Mouse (Mus musculus) heart, adult 8-10 months (tissue): ENCODE data around the gene Sod2. TPM values are rescaled to one million over a fixed set of nuclear protein-coding genes. Genes with fewer than 3 reads are reported as not detected.
"Not testable (repeated sequence)": the region's sequence is repeated elsewhere in the genome, so short reads cannot be mapped to it uniquely, and the experiment has no call there.

Experiments used
- DNase-seq: peaks from one replicate; pipeline ENCODE4 v3.0.0; 2022; ENCODE audit warnings: low spot score
- total RNA-seq, 4 experiments: library from RNA; stranded (reverse); gene quantifications; 2 replicates each; pipeline ENCODE4 v1.2.4; 2022

Gene Sod2
- total RNA-seq, result 1,000 to 10,000 TPM; 1,030 to 1,116 (median 1,059) TPM

DNA sequence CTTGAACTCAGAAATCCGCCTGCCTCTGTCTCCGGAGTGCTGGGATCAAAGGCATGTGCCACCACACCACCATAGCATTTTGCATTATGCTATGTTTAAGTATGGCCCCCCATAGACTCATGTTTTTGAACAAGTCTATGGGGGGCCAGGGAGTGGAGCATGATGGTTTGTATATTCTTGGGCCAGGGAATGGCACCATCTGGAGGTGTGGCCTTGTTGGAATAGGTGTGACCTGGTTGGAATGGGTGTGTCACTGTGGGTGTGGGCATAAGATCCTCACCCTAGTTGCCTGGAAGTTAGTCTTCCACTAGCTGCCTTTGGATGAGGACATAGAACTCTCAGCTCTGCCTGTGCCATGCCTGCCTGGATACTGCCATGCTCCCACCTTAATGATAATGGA, at the start of gene Sod2:
TSS of gene Sod2 (plus strand) at position 301 of the 400 bp plus-strand sequence.
- not testable (repeated sequence) for DNase-seq

DNA sequence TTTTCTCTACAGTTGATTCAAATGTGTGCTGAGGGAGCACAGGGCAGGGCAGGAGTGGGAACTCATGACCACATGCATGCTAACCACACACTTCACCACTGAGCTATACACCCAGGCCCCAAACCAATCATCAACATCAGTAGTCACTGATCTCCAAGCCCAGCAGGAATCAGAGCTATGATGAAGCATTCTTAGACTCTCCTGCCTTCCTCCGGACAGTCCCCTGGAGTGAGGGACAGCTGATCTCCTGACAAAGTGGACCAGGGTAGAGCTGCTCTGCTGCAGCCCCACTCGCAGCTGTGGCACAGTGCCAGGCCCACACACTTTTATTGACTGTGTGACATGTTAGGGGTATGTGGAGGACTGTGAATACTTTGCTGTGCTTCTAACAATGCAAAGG, 47.3 kb upstream of the Sod2 start:
- not testable (repeated sequence) for DNase-seq

DNA sequence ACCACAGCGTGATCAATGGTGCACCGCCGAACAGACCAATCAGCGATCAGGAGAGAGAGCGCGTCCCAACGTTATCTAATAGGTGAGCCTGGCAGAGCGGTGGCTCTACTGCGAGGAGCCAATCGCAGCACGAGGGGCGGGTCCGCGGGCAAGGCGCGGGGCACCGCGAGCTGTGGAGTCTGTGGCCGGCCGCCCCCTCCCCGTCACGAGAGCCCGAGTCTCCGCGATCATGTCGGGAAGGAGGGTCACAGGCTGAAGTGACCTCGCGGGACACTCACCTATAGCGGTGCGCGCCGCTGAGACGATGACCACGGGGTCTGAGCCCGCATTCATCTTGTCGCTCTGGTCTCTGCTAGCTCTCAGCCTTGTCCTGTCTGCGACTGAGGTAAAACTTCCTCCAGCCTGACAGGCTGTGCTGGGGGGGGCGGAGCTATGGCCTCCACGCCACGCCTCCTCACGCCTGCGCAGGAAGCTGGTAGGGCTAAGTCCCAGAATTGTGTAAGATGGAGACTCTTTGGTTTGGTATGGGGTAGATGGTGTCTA, 46.2 kb upstream of the Sod2 start, which contains the start of gene Acat2:
TSS of gene Acat2 (minus strand) at position 417 of the 543 bp plus-strand sequence.
- peak; percentile 92 for DNase-seq

DNA sequence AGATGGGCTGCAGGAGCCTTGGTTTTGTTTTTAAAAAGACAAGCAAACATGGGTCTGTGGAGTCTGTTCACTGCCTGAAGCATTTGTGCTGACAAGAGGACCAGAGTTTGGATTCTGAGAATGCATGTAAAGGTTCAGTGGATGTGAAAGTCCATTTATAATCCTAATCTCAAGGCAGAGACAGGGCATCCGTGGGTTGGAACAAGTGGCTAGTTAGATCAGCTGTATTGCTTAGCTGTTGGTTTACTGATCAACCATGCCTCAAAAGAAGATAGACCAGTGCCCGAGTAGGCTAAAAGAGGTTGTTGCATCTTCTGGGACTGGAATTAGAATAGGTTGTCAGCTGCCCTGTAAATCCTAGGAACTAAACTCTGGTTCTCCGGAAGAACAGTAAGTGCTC, 43.2 kb upstream of the Sod2 start:
- DNase-seq, result no peak

DNA sequence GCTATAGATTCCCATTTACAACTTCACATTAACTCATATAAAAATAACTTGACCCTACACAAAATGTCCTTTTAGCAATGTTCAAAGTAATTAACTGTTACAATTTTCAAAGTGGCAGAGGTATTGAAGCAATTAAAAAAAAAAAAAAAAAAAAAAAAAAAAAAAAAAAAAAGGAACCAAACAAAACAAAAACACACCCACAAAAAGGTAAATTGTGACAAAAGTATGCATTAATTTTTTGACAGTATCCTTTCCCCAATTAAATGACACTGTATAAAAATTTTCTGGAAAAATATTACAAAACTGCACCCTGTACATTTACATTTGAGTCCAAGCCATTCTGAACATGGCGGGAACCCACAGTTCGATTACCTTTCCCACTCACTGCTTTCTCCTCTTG, 39.5 kb upstream of the Sod2 start:
- DNase-seq, result no peak

DNA sequence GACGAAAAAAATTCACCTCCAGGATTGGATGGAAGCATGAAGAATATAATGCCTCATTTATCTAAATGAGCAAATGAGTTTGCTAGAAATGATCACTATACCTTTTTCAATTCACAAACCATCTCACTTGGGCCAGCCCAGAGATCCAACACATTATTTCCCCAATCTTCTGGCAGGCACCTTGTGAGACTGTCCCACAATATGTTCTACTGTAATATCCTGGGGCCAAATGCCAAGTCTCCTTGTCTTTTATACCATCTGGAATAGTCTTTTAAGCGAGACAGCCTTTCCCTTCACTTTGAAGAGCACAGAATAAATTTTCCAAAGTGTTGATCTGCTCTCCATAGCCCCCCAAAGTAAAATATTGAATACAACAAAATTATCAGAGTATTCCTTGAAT, 32.8 kb upstream of the Sod2 start:
- DNase-seq, result no peak

DNA sequence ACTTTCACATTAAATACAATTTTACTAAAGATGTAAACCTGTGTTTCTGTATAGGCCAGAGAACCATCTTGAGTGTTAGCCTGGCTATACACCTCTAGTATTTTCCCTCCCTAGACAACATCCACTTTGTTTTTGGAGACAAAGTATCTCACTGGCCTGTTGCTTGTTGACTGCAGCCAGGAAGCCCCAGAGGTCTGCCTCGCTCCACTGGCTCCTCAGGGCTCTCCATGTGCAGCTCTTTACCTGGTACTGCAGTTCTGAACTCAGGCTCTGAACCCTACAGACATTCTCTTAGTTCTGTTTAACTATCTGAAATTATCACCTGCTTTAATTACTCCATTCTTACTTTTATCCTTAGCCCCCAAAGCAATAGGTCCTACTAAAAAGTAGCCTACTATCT, 28.1 kb upstream of the Sod2 start:
- no peak for DNase-seq

DNA sequence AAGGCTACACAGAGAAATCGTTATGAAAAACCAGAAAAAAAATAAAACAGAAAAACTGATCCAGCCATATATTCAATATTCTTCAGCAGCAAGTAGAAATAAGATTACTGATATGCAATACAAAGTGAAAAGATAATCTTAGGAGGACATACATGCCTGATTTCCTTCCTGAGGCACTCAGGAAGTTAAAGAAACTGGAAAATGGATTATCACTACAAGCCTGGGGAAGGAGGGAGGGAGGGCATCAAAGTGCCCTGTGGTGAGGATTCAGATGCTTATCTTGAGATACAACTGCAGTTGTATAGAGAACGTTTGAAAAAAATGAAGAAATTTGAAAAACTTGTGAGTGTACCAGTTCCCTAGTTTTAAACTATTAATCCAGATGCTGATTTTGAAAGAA, 22.7 kb upstream of the Sod2 start:
- DNase-seq, result no peak

DNA sequence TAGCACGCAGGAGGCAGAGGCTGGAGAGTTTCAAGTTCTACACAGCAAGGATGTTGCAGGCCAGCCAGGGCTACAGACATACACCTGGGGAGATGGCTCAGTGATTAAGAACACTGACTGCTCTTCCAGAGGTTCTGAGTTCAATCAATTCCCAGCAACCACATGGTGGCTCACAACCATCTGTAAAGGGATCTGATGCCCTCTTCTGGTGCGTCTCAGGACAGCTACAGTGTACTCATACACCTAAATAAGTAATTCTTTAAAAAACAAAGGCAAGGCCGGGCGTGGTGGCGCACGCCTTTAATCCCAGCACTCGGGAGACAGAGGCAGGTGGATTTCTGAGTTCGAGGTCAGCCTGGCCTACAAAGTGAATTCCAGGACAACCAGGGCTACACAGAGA, 18.6 kb upstream of the Sod2 start:
- DNase-seq, result not testable (repeated sequence)

DNA sequence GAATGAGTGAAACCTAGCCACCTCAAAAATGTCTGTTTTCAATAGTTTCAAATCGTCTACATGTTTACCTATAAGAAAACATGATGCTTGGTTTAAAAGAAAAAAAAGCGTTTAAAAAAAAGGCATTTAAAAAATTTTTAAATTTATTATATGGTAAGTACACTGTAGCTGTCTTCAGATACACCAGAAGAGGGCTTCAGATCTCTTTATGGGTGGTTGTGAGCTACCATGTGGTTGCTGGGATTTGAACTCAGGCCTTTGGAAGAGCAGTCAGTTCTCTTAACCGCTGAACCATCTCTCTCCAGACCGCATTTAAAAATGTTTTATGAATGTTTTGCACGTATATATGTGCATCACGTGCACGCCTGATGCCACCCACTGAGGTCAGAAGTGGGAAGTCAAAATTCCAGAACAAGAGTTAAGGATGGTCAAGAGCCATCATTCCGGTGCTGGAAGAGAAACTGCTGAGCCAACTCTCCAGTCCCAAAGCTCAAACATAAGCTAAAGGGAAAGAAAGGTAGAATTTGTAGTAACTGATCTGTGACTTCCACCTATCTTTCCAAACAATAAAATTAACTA, 16.0 kb upstream of the Sod2 start:
- DNase-seq, result no peak

DNA sequence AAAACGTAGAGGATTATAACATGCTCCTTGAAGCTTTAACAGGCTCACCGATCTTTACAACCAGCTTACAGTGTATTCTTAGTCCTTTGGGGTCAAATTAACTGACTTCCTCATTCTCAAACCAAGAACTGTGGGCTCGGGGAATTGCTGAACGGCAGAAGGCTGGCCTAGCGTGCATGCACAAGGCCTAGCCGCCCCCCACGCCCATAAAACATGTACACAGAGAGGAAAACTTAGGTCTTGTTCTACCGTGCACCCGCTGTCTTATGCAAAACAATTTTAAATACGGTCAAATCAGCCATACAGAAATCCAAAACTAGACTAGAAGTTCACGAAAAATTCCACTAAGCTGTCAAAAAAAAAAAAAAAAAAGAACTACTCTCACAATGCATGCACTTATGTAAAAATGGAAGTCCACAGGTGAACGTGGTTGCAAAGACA, 15.4 kb upstream of the Sod2 start:
- no peak for DNase-seq

DNA sequence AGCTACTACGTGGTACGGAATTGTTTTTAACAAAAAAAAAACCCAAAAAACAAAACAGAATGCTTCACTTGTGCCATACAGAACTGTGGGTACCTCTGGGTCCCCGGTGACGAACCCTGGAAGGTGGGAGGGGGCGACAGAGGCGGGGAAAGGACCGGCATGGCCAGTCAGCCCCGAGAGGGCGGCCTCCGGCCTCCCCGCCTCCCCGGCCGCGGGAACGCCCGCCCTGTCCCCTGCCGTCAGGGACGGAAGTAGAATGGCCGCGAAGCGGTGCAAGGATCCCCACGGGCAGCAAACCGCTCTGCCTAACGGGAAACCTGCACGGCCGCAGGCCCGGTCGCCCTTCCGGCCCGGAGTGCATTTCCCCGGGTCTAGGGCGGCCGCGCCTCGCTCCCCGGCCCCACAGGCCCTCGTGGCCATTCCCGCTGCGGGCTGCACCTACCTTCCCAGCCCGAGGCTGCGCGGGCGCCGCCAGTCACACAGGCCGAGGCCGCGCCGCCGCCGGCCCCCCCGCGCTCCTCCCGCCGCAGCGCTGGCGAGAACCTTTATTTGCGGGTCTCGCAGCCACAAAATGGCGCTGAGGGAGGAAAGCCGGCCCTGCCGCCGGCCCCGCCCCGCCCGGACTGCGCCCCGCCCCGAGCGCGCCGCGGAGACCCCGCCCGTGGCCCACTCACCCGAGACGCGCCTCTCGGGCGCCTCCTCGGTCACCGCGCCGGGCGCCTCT, 14.8 kb upstream of the Sod2 start:
- peak; percentile 81 for DNase-seq

DNA sequence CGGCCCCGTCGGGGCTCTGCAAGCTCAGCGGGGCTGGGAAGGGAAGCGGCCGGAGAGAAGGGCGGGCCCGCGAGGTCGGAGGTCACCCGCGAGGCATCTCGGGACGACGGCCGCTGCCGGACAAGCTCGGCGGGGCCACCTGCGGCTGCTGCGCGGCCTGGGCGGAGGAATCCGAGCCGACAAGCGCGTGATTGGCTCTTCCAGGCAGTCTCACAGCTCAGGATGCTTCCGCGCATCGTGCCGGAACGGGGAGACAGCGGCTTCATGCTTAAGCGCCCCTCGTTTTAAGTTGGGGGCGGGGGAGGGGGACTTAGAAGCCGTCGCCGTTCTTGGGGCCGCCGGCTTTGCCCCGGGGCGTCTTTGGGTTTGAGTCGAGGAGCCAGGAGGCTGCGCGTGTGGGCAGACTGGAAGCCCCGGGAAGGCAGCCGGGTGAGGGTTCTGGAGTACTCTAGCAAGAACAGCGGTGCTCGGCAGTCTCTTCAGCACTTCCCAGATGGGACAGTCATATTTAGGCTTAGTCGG, 14.1 kb upstream of the Sod2 start:
- peak; percentile 93 for DNase-seq

DNA sequence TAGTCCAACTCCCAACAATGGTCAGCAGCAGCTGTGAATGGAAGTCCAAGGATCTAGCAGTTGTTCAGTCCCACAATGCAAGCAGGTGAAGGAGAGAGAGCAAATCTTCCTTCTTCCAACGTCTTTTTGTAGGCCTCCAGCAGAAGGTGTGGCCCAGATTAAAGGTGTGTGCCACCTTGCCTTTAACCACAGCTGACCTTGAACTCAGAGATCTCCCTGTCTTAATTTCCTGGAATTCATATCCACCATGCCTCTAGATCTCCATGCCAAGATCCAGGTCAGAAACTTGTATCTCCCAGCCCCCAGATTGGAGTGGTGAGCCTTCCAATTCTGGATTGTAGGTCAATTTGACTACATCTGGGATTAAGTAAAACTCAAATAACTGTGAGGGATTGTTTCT, 12.6 kb upstream of the Sod2 start, which contains the start of gene Wtap:
TSS of gene Wtap (minus strand) at position 101 of the 400 bp plus-strand sequence.
- DNase-seq, result no peak

DNA sequence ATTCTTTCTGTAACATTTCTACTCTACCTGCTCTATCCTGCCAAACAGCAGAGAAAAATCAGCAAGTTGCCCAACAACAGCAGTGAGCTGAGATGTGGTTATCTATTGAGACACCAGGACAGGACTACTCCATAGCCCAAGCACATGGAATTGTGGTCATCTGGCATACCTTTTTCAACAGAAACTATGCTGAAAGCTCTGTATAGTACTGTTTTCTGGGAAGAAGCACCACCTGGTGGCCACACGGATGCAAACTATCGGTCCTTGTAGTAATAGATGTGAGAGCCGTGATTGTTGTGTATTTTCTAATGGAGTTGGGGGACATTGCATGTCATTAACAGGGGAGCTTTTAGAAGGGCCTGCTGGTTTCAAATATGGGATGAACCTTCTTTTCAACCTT, 10.3 kb upstream of the Sod2 start:
- DNase-seq, result no peak

DNA sequence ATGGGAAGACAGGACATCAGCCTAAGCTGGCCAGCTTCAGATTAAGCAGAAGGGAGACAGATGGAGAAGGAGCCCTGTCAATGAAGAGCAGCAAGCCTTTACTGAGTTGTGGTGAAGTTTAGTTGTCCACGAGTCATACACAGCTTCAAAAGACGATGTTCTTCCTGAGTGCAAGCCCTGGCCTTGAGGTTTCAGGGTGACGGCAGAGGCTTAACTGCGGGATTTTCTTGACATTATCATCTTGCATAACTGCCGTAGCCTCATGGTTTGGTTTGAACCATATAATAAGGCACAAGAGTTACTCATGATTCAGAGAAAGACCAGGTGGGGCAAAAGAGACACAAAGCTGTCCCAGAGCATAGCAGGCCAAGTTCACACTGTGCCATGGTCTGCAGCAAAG, 8.8 kb upstream of the Sod2 start:
- no peak for DNase-seq

DNA sequence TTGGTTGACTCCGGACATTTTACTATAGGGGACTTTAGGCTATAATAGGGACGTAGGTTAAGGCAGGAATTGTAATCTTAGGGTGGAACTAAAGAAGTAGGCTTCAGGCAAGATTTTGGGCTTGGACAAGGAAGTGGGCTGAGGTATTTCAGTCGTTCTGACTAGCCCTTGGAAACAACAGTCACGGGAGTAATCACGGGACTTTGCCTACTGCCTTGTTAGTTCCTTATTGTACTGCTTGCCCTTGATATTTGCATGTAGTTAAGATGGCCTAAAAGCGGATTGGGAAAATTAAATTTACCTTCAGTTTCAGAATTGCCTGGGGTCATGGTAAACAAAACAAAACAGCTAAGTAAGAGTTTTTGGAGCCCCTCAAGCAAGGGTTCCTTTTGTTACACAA, 7.6 kb upstream of the Sod2 start:
- no peak for DNase-seq

DNA sequence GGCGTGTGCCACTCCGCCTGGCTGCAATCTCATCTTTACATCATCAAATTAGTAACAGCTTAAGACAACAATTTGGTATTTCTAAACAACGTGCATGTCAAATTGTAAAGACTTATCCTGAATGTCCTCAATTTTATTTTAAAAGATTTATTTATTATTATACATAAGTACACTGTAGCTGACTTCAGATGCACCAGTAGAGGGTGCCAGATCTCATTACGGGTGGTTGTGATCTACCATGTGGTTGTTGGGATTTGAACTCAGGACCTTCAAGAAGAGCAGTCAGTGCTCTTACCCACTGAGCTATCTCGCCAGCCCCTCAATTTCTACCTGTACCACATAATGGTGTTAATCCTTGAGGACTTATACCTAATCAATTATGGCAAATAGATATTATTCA, 4.4 kb upstream of the Sod2 start:
- DNase-seq, result not testable (repeated sequence)

DNA sequence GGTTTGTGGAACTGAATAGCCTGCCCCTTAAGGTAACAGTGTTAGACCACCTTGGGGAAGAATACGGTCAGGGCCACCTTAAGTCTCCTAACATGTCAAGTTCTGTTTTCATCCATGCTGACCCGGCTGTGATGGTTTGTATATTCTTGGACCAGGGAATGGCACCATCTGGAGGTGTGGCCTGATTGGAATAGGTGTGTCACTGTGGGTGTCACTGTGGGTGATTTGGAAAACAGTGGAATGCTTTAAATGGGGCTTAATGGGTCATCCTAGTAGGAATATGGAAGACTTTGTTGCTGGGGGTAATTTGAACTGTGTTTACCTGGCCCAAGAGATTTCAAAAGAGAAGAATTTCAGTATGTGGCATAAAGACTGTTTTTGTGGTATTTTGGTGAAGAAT, 2.2 kb upstream of the Sod2 start:
- not testable (repeated sequence) for DNase-seq

DNA sequence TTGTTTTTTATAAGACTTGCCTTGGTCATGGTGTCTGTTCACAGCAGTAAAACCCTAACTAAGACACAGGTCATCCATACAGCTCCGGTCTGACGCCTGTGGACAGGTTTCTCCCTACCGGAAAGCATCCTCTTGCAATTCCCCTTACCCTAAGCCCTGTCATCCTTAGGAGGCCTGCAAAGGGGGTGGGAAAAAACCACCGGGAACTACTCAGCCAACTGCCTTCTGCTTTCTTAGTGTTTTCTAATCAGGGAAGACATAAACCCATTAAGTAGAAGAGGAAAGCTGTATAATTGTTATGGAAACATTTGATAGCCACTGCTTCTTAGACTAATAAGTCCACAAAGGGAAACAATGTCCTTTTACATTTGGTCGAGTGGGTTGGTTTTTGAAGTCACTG, 338 bp downstream of the Sod2 start:
- no peak for DNase-seq

DNA sequence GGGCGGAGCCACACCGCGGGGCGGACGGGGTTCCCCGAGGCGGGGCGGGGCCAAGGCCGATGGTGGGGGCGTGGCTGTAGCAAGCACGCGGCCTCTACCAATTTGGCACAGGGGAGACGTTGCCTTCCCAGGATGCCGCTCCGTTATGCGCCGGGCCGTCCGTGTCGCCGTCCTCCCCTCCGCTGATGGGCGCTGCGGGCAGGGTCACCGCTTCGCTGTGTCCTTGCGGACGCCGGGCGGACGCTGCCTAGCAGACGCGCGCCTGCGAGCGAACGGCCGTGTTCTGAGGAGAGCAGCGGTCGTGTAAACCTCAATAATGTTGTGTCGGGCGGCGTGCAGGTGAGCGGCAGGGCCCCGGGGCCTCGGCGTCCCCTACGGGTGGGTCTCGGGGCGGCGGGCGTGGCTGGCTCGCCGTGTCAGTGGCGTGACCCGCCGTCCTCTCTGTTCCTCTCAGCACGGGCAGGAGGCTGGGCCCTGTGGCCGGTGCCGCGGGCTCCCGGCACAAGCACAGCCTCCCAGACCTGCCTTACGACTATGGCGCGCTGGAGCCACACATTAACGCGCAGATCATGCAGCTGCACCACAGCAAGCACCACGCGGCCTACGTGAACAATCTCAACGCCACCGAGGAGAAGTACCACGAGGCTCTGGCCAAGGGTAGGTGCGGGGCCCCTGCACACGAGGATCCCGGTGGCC, 1.2 kb downstream of the Sod2 start:
- peak; percentile 99 for DNase-seq

DNA sequence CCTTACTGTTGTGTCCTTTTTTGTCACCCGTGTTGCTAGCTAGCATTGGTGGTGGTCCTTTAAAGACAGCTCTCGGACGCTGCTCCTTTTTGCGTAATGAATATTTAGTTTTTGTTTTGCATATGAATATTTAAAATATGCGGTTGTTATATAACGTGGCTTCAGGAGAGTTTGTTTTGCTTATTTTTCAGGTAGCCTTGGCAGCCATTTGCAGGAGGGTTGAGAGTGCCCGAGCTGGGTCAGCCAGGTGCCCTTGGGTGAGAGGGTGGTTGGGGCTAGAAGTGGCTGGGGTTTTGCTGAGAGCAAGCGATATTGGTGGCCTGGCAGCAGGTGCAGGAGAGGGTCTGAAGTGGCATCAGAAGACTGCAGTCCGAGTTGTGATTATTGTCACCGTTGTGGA, 1.9 kb downstream of the Sod2 start:
- no peak for DNase-seq
